Mouse (Mus musculus) ovary, postnatal 14 days (tissue): ENCODE measurements around the gene Anks1b.
A peak's percentile ranks its signal among the peaks of the same experiment; 100 is the strongest.

Experiments
- DNase-seq: peaks from one replicate; pipeline ENCODE4 v3.0.0; 2022; ENCODE audit warnings: low spot score

Gene Anks1b

GRCm38 (mm10) chr10:89974361-89974760, 101.1 kb downstream of the Anks1b start:
- DNase-seq, result no peak

GRCm38 (mm10) chr10:89975431-89975841, 102.1 kb downstream of the Anks1b start:
- no peak for DNase-seq

- DNase-seq, result no peak
Measured at GRCm38 (mm10) chr10:89976577-89976976, 103.3 kb downstream of the Anks1b start.

GRCm38 (mm10) chr10:89994171-89994570, 120.9 kb downstream of the Anks1b start:
- no peak for DNase-seq

GRCm38 (mm10) chr10:89995621-89996428, 122.5 kb downstream of the Anks1b start:
- no peak for DNase-seq

GRCm38 (mm10) chr10:90003980-90004729, 130.8 kb downstream of the Anks1b start:
- DNase-seq, result no peak

GRCm38 (mm10) chr10:90004882-90005281, 131.6 kb downstream of the Anks1b start:
- no peak for DNase-seq

GRCm38 (mm10) chr10:90033037-90033436, 159.7 kb downstream of the Anks1b start:
- DNase-seq, result no peak

GRCm38 (mm10) chr10:90043287-90043686, 170.0 kb downstream of the Anks1b start:
- no peak for DNase-seq

GRCm38 (mm10) chr10:90043773-90044172, 170.5 kb downstream of the Anks1b start:
- peak; percentile 9 for DNase-seq

- no peak for DNase-seq
Measured at GRCm38 (mm10) chr10:90044229-90044628, 170.9 kb downstream of the Anks1b start.

GRCm38 (mm10) chr10:90068651-90069050, 195.3 kb downstream of the Anks1b start:
- DNase-seq, result no peak

- no peak for DNase-seq
Measured at GRCm38 (mm10) chr10:90077930-90078329, 204.6 kb downstream of the Anks1b start.

GRCm38 (mm10) chr10:90081151-90081550, 207.8 kb downstream of the Anks1b start:
- DNase-seq, result no peak

- no peak for DNase-seq
Measured at GRCm38 (mm10) chr10:90081630-90082029, 208.3 kb downstream of the Anks1b start.

GRCm38 (mm10) chr10:90093877-90094276, 220.6 kb downstream of the Anks1b start:
- no peak for DNase-seq

GRCm38 (mm10) chr10:90112662-90113061, 239.4 kb downstream of the Anks1b start:
- no peak for DNase-seq

GRCm38 (mm10) chr10:90116867-90117266, 243.6 kb downstream of the Anks1b start:
- no peak for DNase-seq

- no peak for DNase-seq
Measured at GRCm38 (mm10) chr10:90117836-90118235, 244.5 kb downstream of the Anks1b start.

- no peak for DNase-seq
Measured at GRCm38 (mm10) chr10:90137538-90137937, 264.2 kb downstream of the Anks1b start.

- DNase-seq, result no peak
Measured at GRCm38 (mm10) chr10:90140947-90141346, 267.6 kb downstream of the Anks1b start.

GRCm38 (mm10) chr10:90144444-90144843, 271.1 kb downstream of the Anks1b start:
- no peak for DNase-seq

- DNase-seq, result no peak
Measured at GRCm38 (mm10) chr10:90151510-90151909, 278.2 kb downstream of the Anks1b start.
